Mouse (Mus musculus) ES-Bruce4 (cell line): ENCODE results near the gene Trim47.
A peak's percentile ranks its signal among the peaks of the same experiment; 100 is the strongest.

Experiments
- CTCF ChIP-seq: IDR thresholded peaks from one replicate; pipeline ENCODE4 v1.8.1; 2011; ENCODE audit warnings: low read depth, low read length
- EP300 ChIP-seq: IDR thresholded peaks from 2 replicates; pipeline ENCODE4 v1.6.1; 2011; ENCODE audit warnings: low read depth, low read length; ENCODE audit not compliant: insufficient read depth
- POLR2A ChIP-seq: IDR thresholded peaks from one replicate; pipeline ENCODE4 v1.8.1; 2011; ENCODE audit warnings: low read length; ENCODE audit not compliant: insufficient read depth

DNA sequence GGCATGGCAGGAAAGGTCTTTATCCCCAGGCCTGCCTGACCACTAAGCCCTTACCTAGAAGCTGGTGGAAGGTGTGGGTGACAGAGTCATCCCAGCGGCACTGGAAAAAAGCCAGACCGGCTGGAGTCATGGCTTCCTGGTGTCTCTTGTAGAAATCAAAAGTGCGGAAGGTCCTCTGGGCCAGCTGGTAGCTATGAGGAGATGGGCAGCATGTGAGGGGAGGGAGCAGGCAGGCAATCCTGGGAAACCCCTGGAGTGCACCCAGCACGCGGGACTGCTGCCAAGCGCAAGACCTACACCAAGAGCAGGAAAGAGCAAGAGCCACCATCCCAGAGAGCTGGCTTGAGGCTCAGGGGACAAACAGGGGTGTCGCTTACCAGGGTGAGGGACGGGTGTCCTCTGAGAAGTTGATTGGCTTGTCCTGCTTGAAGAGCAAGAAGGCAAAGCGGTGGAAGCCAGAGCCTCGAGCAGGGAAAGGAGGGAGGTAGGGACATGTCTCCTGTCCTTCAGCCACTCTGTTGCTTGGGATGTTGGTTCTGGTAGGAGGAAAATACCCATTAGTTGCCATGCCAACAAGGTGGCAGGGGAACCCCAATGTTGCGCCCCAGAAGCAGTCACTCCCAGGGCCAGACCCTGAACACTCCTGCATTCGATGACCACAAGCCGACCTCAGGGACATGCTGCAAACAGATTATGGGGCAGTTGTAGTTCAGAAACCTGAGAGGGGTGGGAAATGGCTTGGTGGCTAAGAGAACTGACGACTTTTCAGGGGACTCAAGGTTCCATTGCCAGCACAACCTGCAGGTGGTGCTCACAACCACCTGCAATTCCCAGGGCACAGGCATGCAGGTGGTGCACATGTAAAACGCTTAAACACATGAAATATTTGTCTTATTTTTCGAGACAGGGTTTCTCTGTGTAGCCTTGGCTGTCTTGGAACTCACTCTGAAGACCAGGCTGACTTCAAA is 5.6 kb upstream of the Trim47 start:
- TF ChIP-seq CTCF (peak; percentile 57), POLR2A (no peak), EP300 (no peak)
